Mouse (Mus musculus): ENCODE data around the gene Pitx1.

The Pitx1 gene

GRCm38 (mm10) chr13:55830833-55831721, 4.9 kb downstream of the Pitx1 start:
- no peak for DNase-seq

- no peak for DNase-seq
Measured at GRCm38 (mm10) chr13:55830081-55830832, 5.7 kb downstream of the Pitx1 start.

GRCm38 (mm10) chr13:55829018-55829655, 6.9 kb downstream of the Pitx1 start:
- no peak for DNase-seq

GRCm38 (mm10) chr13:55828141-55829017, 7.6 kb downstream of the Pitx1 start:
- no peak for DNase-seq

- no peak for DNase-seq
Measured at GRCm38 (mm10) chr13:55827679-55828140, 8.3 kb downstream of the Pitx1 start.

GRCm38 (mm10) chr13:55826796-55827678, 9.0 kb downstream of the Pitx1 start:
- no peak for DNase-seq

- DNase-seq, result no peak
Measured at GRCm38 (mm10) chr13:55826008-55826671, 9.9 kb downstream of the Pitx1 start.

- DNase-seq, result no peak
Measured at GRCm38 (mm10) chr13:55825245-55825681, 10.7 kb downstream of the Pitx1 start.

GRCm38 (mm10) chr13:55824151-55824945, 11.6 kb downstream of the Pitx1 start:
- no peak for DNase-seq

GRCm38 (mm10) chr13:55822499-55822898, 13.5 kb downstream of the Pitx1 start:
- DNase-seq, result no peak

- no peak for DNase-seq
Measured at GRCm38 (mm10) chr13:55814834-55815233, 21.2 kb downstream of the Pitx1 start.

- no peak for DNase-seq
Measured at GRCm38 (mm10) chr13:55813490-55814016, 22.4 kb downstream of the Pitx1 start.

GRCm38 (mm10) chr13:55810947-55811346, 25.0 kb downstream of the Pitx1 start:
- no peak for DNase-seq

- no peak for DNase-seq
Measured at GRCm38 (mm10) chr13:55809707-55810106, 26.3 kb downstream of the Pitx1 start.

- DNase-seq, result no peak
Measured at GRCm38 (mm10) chr13:55809041-55809623, 26.9 kb downstream of the Pitx1 start.

- no peak for DNase-seq
Measured at GRCm38 (mm10) chr13:55803973-55804372, 32.0 kb downstream of the Pitx1 start.

GRCm38 (mm10) chr13:55801246-55801645, 34.7 kb downstream of the Pitx1 start:
- DNase-seq, result no peak

- DNase-seq, result no peak
Measured at GRCm38 (mm10) chr13:55786120-55786519, 49.9 kb downstream of the Pitx1 start.

- DNase-seq, result no peak
Measured at GRCm38 (mm10) chr13:55784268-55784667, 51.7 kb downstream of the Pitx1 start, which contains the start of gene Catsper3. Gene Catsper3, plus strand, starts transcription at chr13:55784568.
